Mouse (Mus musculus) small intestine, adult 2 months (tissue): ENCODE data around the gene Slc22a30.

Experiments
- CTCF ChIP-seq: fragments of 200-500 bp; IDR thresholded peaks from 2 replicates; pipeline ENCODE4 v1.5.1; 2012; ENCODE audit warnings: low read depth, mild to moderate bottlenecking, control low read depth, inconsistent platforms, low read length, moderate library complexity, mixed read lengths; ENCODE audit not compliant: insufficient replicate concordance, insufficient read length; ENCODE audit errors: extremely low read depth
- POLR2A ChIP-seq: fragments of 200-500 bp; IDR thresholded peaks from 2 replicates; pipeline ENCODE4 v1.6.1; 2012; ENCODE audit warnings: low read depth, mild to moderate bottlenecking, control low read depth, inconsistent platforms, low read length, moderate library complexity

- TF ChIP-seq POLR2A (no peak), CTCF (no peak)
Observed at GRCm38 (mm10) chr19:8447516-8447915, 42.6 kb upstream of the Slc22a30 start.
